Mouse (Mus musculus) embryonic facial prominence, embryonic 11.5 days (tissue): Measurements from ENCODE around the gene Tmem120b. TPM values are rescaled to one million over a fixed set of nuclear protein-coding genes. Genes with fewer than 3 reads are reported as not detected.

Experiments used
- ATAC-seq: fragments of 200-750 bp; cut with Nextera tagmentation; replicated peaks from 2 replicates; pipeline ENCODE4 v1.8.0; 2017; ENCODE audit warnings: low read depth; ENCODE audit not compliant: insufficient number of reproducible peaks, low FRiP score, low TSS enrichment
- DNase-seq: peaks from one replicate; pipeline ENCODE4 v3.0.0-alpha.2; 2015; ENCODE audit warnings: low spot score
- H3K27ac ChIP-seq: fragments of 300-500 bp; sonication (generic); replicated peaks from 2 replicates; pipeline ENCODE4 v1.5.1; 2014; ENCODE audit warnings: mild to moderate bottlenecking, low read depth, low read length, control low read depth
- H3K27me3 ChIP-seq: fragments of 300-500 bp; sonication (generic); 2 replicates; pipeline ENCODE4 v1.6.1; 2014; ENCODE audit warnings: mild to moderate bottlenecking, low read length, moderate library complexity, mixed read lengths; ENCODE audit not compliant: control insufficient read depth, insufficient read depth
- H3K36me3 ChIP-seq: fragments of 300-500 bp; sonication (generic); replicated peaks from 2 replicates; pipeline ENCODE4 v1.6.1; 2014; ENCODE audit warnings: low read depth, mild to moderate bottlenecking, low read length, moderate library complexity, mixed read lengths; ENCODE audit not compliant: control insufficient read depth, insufficient read depth
- H3K4me1 ChIP-seq: fragments of 300-500 bp; sonication (generic); 2 replicates; pipeline ENCODE4 v1.6.1; 2014; ENCODE audit warnings: low read length, mixed read lengths; ENCODE audit not compliant: control insufficient read depth, insufficient read depth
- H3K4me2 ChIP-seq: fragments of 300-500 bp; sonication (generic); 2 replicates; pipeline ENCODE4 v1.6.1; 2014; ENCODE audit warnings: low read depth, mild to moderate bottlenecking, control low read depth, low read length, moderate library complexity
- H3K4me3 ChIP-seq: fragments of 300-500 bp; sonication (generic); 2 replicates; pipeline ENCODE4 v1.5.1; 2014; ENCODE audit warnings: low read depth, low read length, control low read depth
- H3K9ac ChIP-seq: fragments of 300-500 bp; sonication (generic); replicated peaks from 2 replicates; pipeline ENCODE4 v1.6.1; 2014; ENCODE audit warnings: mild to moderate bottlenecking, control low read depth, low read length
- H3K9me3 ChIP-seq: fragments of 300-500 bp; sonication (generic); replicated peaks from 2 replicates; pipeline ENCODE4 v1.6.1; 2016; ENCODE audit warnings: mild to moderate bottlenecking, low read length, inconsistent platforms, mixed read lengths; ENCODE audit not compliant: control insufficient read depth
- WGBS: fragments of 180-500 bp; shearing (Covaris S2); extraction: QIAGEN DNeasy Blood & Tissue Kit; methylation state at CpG from one replicate; pipeline ENCODE4 v1.1.7; 2014; 5-methylcytosine and 5-hydroxymethylcytosine counted together
- polyA plus RNA-seq: library from polyadenylated mRNA; unstranded; fragments of >200 nt; fragmentation: Nextera tagmentation; extraction: Ambion mirVana; gene quantifications from 2 replicates; pipeline ENCODE4 v1.2.1, GENCODE M21; 2014

Gene Tmem120b
- polyA plus RNA-seq, 1 experiment from 2014 or later = 7.9 TPM

DNA sequence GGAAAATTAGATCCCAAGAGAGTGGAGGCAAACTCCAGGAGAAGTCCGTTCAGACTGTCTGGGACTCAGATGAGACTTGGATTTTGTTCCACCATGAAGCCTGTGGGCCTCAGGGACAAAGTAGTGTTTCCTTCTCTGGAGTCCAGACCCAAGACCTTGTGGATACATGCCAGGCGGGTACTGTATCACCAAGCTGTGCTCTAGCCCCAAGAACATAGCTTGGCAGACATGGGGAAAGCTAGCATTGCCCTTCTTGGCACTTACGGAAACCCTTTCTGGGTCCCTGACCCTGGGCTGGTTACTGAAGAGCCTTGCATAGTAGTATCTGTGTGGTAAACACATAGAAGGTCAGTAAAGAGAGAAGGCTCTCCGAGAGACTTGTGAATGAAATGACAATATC lies 91.2 kb downstream of the Tmem120b start:
- Histone ChIP-seq H3K36me3 (peaks cover 36% of the 10 kb centered on the region), H3K27ac (no peak overlapping the region), H3K4me2 (no peak overlapping the region), H3K9me3 (no peaks in the 10 kb centered on the region), H3K4me1 (no peaks in the 10 kb centered on the region), H3K9ac (no peak overlapping the region), H3K27me3 (no peaks in the 10 kb centered on the region), H3K4me3 (no peak overlapping the region)
- no peak for DNase-seq
- ATAC-seq = no peak
- 92% methylated on average over 4 of the region's 4 CpGs for WGBS

DNA sequence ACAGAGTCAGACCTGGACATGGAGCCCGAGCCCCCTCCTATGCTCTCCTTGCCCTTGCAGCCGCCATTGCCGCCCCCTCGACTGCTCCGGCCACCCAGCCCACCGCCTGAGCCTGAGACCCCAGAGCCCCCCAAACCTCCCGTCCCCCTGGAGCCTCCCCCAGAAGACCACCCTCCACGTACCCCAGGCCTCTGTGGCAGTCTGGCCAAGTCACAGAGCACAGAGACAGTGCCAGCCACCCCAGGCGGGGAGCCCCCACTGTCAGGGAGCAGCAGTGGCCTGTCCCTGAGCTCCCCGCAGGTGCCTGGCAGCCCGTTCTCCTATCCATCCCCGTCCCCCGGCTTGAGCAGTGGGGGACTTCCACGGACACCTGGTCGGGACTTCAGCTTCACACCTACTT lies 91.7 kb downstream of the Tmem120b start:
- no peaks in the 10 kb centered on the region for H3K27me3 ChIP-seq
- no peaks in the 10 kb centered on the region for H3K9me3 ChIP-seq
- no peak overlapping the region for H3K4me3 ChIP-seq
- no peak for ATAC-seq
- DNase-seq = no peak
- no peak overlapping the region for H3K9ac ChIP-seq
- no peak overlapping the region for H3K4me2 ChIP-seq
- no peaks in the 10 kb centered on the region for H3K4me1 ChIP-seq
- H3K27ac ChIP-seq = no peak overlapping the region
- WGBS = 93% methylated on average over 13 of the region's 15 CpGs
- peaks cover 36% of the 10 kb centered on the region for H3K36me3 ChIP-seq

- no peaks in the 10 kb centered on the region for H3K27me3 ChIP-seq
- H3K9ac ChIP-seq = no peak overlapping the region
- H3K9me3 ChIP-seq = no peaks in the 10 kb centered on the region
- no peak overlapping the region for H3K4me3 ChIP-seq
- no peak overlapping the region for H3K4me2 ChIP-seq
- DNase-seq (no peak), ATAC-seq (no peak)
- H3K36me3 ChIP-seq = peaks cover 36% of the 10 kb centered on the region
- no peak overlapping the region for H3K27ac ChIP-seq
- WGBS = 97% methylated on average over 15 of the region's 15 CpGs
- H3K4me1 ChIP-seq = no peaks in the 10 kb centered on the region
Measured at GRCm38 (mm10) chr5:123160341-123160740, 92.1 kb downstream of the Tmem120b start.

DNA sequence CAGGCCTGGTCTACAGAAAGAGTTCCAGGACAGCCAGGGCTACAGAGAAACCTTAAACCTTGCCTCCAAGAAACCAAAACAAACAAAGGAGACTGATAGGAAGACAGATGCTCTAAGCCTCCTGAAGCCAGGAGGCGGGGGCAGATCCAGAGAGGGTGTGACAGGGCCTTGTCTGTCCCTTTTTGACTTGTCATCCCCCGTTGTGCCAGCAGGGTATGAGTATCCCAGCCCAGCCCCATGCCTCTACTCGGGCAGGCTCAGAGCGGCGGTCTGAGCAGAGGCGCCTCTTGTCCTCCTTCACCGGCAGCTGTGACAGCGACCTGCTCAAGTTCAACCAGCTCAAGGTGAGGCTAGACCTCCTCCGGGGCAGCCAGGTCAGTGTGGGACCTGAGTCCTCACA lies 94.7 kb downstream of the Tmem120b start:
- Histone ChIP-seq H3K36me3 (peaks cover 40% of the 10 kb centered on the region), H3K9ac (no peak overlapping the region), H3K9me3 (no peaks in the 10 kb centered on the region), H3K4me3 (no peak overlapping the region), H3K27me3 (no peaks in the 10 kb centered on the region), H3K4me1 (no peaks in the 10 kb centered on the region), H3K4me2 (no peak overlapping the region), H3K27ac (no peak overlapping the region)
- WGBS = 83% methylated on average over 9 of the region's 9 CpGs
- DNase-seq = no peak
- no peak for ATAC-seq

- ATAC-seq = no peak
- Histone ChIP-seq H3K27ac (no peak overlapping the region), H3K9ac (no peak overlapping the region), H3K27me3 (no peaks in the 10 kb centered on the region), H3K4me1 (no peaks in the 10 kb centered on the region), H3K4me3 (no peak overlapping the region), H3K9me3 (no peaks in the 10 kb centered on the region), H3K4me2 (no peak overlapping the region), H3K36me3 (peaks cover 17% of the 10 kb centered on the region)
- no peak for DNase-seq
- 91% methylated on average over 10 of the region's 10 CpGs for WGBS
Measured at GRCm38 (mm10) chr5:123166437-123166836, 98.2 kb downstream of the Tmem120b start.

Other genes starting within 250 kb of the Tmem120b start
- gene Anapc5, start 247.1 kb upstream of the Tmem120b start, polyA plus RNA-seq = 489 and 493 TPM in 2 replicates
- gene Rnf34, start 218.4 kb upstream of the Tmem120b start, polyA plus RNA-seq = 49.7 and 50.6 TPM in 2 replicates
- 54.1 and 59.0 TPM in 2 replicates for gene Kdm2b, start 78.6 kb upstream of the Tmem120b start, polyA plus RNA-seq
- gene Orai1, start 53.3 kb upstream of the Tmem120b start, polyA plus RNA-seq = 9.1 and 9.6 TPM in 2 replicates
- 0.91 TPM in 1 of 2 replicates, not detected in the other for gene Morn3, start 21.4 kb upstream of the Tmem120b start, polyA plus RNA-seq
- 1.6 and 2.0 TPM in 2 replicates for gene Rhof, start 64.3 kb downstream of the Tmem120b start, polyA plus RNA-seq
- 9.6 and 9.8 TPM in 2 replicates for gene Setd1b, start 73.8 kb downstream of the Tmem120b start, polyA plus RNA-seq
- gene Psmd9, start 101.0 kb downstream of the Tmem120b start, polyA plus RNA-seq = 74.0 and 75.3 TPM in 2 replicates
- gene Hpd, start 114.3 kb downstream of the Tmem120b start, polyA plus RNA-seq = not detected in 2 replicates
- 6.8 and 9.5 TPM in 2 replicates for gene Wdr66, start 183.7 kb downstream of the Tmem120b start, polyA plus RNA-seq